Mouse (Mus musculus) ES-Bruce4 (cell line): ENCODE measurements at regions not wholly inside any gene's neighbourhood (a gene's known extent, or its start where the extent isn't known, plus 50 kb on each side); places are given as distances from the start of the nearest gene placed in this dataset.

Experiments
- H3K27ac ChIP-seq: 2 replicates; pipeline ENCODE4 v1.5.1; 2012; ENCODE audit warnings: low read length, inconsistent platforms; ENCODE audit not compliant: insufficient read depth
- H3K27me3 ChIP-seq: 2 replicates; pipeline ENCODE4 v1.6.1; 2012; ENCODE audit warnings: mild to moderate bottlenecking, low read length, inconsistent platforms; ENCODE audit not compliant: control insufficient read depth, poor library complexity, insufficient read depth, severe bottlenecking
- H3K36me3 ChIP-seq: 2 replicates; pipeline ENCODE4 v1.6.1; 2012; ENCODE audit warnings: inconsistent platforms, mild to moderate bottlenecking, low read length, moderate library complexity; ENCODE audit not compliant: control insufficient read depth, poor library complexity, insufficient read depth, severe bottlenecking
- H3K4me1 ChIP-seq: one replicate; pipeline ENCODE4 v1.8.1; 2011; ENCODE audit warnings: low read length; ENCODE audit not compliant: control insufficient read depth, insufficient read depth
- H3K4me3 ChIP-seq: 2 replicates; pipeline ENCODE4 v1.5.1; 2011; ENCODE audit warnings: low read depth, mild to moderate bottlenecking, low read length
- H3K9ac ChIP-seq: 2 replicates; pipeline ENCODE4 v1.6.1; 2012; ENCODE audit warnings: low read depth, mild to moderate bottlenecking, inconsistent platforms; ENCODE audit not compliant: poor library complexity, severe bottlenecking
- H3K9me3 ChIP-seq: replicated peaks from 2 replicates; pipeline ENCODE4 v1.6.1; 2012; ENCODE audit warnings: mild to moderate bottlenecking, low read length, inconsistent platforms; ENCODE audit not compliant: control insufficient read depth, poor library complexity, insufficient read depth, severe bottlenecking
- CTCF ChIP-seq: IDR thresholded peaks from one replicate; pipeline ENCODE4 v1.8.1; 2011; ENCODE audit warnings: low read depth, low read length
- EP300 ChIP-seq: IDR thresholded peaks from 2 replicates; pipeline ENCODE4 v1.6.1; 2011; ENCODE audit warnings: low read depth, low read length; ENCODE audit not compliant: insufficient read depth
- POLR2A ChIP-seq: IDR thresholded peaks from one replicate; pipeline ENCODE4 v1.8.1; 2011; ENCODE audit warnings: low read length; ENCODE audit not compliant: insufficient read depth

DNA sequence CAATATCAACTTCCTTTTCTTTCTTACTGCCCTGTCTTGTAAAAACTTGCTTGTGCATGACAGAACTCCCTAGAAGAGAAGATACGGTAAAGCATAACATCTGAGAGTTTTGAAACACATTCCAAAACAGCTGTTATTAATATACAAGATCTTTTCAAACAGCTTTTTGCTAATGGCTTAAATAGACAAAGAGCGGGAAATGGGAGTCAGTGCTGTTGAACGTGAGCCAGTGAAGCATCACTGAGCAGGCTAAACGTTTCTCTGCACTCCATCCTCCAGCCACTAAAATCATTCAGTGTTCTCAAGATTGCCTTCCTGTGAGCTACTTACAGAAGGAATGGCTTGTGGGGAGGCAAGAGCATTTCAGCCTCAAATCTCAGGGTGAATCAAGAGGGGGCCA lies 202.0 kb upstream of the Cd180 start:
- H3K9me3 ChIP-seq, result no peaks in the 10 kb centered on the region; the same call in 1 of the 2 replicates
- no peak overlapping the region for H3K9ac ChIP-seq
- no peaks in the 10 kb centered on the region for H3K27me3 ChIP-seq
- H3K4me1 ChIP-seq, result no peaks in the 10 kb centered on the region
- H3K36me3 ChIP-seq, result no peaks in the 10 kb centered on the region
- no peak for TF ChIP-seq POLR2A
- no peak for TF ChIP-seq CTCF
- TF ChIP-seq EP300, result no peak
- no peak overlapping the region for H3K27ac ChIP-seq
- no peak overlapping the region for H3K4me3 ChIP-seq

DNA sequence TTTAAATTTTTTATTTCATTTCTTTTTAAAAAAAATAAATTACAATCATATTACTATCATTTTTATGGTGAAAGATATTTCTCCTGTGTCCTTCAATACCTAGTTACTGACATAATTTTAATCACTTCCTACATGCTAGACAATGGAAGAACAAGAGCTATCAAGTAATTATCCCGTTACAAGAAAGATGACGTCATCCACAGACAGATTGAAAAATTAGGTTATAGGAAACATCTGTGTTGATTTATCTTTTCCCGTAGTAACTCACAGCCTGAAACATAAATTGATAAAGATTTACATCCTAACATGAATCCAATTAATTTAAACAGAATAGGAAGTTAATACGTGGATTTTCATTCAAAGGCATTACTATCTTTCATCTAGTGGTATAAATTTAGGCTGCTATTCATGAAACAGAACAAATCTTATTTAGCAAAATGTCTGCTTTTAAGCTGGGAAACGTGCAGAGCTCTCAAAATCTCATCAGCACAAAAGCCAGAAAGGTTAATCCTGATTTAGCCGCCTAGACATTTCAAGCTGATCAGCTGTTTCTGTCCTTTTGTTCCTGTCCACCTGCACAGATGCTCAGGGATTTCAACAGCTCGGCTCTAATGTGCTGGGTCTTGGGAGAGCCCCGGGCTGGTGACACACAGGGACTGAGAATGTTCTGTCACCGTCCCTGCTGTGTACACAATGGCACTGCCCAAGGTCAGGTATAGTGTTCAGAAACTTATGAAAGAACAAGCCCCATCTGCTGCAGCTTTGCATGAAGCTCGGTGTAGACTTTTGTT lies 189.0 kb upstream of the Cd180 start:
- Histone ChIP-seq H3K27me3 (no peaks in the 10 kb centered on the region), H3K9ac (no peak overlapping the region), H3K9me3 (no peaks in the 10 kb centered on the region), H3K36me3 (no peaks in the 10 kb centered on the region), H3K4me3 (no peak overlapping the region), H3K4me1 (no peaks in the 10 kb centered on the region), H3K27ac (no peak overlapping the region)
- TF ChIP-seq POLR2A, result no peak

DNA sequence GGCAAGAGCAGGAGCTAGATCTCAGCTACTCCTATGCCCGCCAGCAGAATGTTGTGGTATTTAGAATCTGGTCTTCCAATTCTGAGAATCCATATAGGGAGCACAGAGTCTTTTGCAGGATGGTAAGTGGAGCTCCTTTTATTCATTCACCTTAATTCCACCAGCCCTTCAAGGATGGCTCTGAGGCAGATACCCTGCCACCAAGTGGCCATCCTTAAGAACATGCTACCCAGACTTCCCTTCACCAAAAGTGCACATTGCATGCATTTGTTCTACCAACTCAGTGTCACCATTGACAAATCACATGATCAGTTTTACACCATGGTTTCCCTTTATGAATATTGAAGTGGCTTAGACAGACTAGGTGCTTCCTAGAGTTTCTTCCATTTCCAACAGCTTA lies 186.1 kb upstream of the Cd180 start:
- H3K9ac ChIP-seq, result no peak overlapping the region
- H3K4me3 ChIP-seq, result no peak overlapping the region
- TF ChIP-seq POLR2A (no peak), CTCF (no peak), EP300 (no peak)
- no peaks in the 10 kb centered on the region for H3K9me3 ChIP-seq
- H3K27me3 ChIP-seq, result no peaks in the 10 kb centered on the region
- no peaks in the 10 kb centered on the region for H3K4me1 ChIP-seq
- no peak overlapping the region for H3K27ac ChIP-seq
- H3K36me3 ChIP-seq, result no peaks in the 10 kb centered on the region

DNA sequence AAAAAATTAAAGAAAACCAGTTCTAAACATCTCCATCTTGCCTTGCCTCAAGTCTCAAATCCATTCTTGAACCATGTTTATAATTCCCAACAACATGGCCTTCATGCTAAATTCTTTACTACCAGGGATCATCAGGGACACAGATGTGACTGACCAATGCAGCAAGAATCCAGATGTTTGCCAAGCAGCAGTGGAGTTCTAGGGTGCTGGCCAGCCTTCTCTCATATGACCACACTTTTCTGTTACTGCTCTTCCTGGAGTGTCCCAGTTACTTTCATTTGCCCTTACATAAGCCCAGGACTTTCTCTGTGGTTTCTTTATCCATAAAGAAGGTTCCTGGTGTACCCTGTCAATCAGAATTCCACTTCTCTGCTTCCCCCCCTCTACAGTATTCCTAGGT lies 185.4 kb upstream of the Cd180 start:
- Histone ChIP-seq H3K27ac (no peak overlapping the region), H3K4me3 (no peak overlapping the region), H3K9ac (no peak overlapping the region), H3K27me3 (no peaks in the 10 kb centered on the region), H3K36me3 (no peaks in the 10 kb centered on the region), H3K9me3 (no peaks in the 10 kb centered on the region), H3K4me1 (no peaks in the 10 kb centered on the region)
- TF ChIP-seq POLR2A (no peak), EP300 (no peak), CTCF (no peak)

DNA sequence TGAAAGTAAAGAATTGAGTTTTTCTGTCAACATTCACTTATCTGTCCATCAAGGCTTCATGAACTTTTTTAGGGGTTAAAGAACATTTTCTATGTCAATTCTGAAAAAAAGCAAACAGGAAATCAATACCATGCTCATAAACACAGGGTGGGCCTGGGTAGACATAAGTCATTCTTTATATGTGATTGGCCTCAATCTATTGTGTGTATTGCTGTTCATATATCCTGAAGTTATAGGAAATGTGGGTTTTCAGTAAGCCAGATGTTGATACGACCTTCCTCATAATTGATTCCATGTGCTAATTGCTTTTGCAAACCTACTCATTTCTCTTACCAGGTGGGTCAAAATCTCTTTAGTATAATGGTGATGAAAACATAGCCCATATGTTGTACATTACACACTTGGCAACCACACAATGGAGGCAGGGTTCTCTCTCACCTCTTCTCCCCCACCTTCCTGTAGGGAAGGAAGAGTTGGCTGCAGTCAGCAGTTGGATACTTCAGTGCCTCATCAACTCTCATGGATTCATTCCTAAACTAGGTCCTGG lies 182.6 kb upstream of the Cd180 start:
- Histone ChIP-seq H3K4me3 (no peak overlapping the region), H3K9me3 (no peaks in the 10 kb centered on the region), H3K27ac (no peak overlapping the region), H3K36me3 (no peaks in the 10 kb centered on the region), H3K9ac (no peak overlapping the region), H3K27me3 (no peaks in the 10 kb centered on the region), H3K4me1 (no peaks in the 10 kb centered on the region)
- TF ChIP-seq POLR2A, result no peak
- TF ChIP-seq EP300, result no peak
- no peak for TF ChIP-seq CTCF

DNA sequence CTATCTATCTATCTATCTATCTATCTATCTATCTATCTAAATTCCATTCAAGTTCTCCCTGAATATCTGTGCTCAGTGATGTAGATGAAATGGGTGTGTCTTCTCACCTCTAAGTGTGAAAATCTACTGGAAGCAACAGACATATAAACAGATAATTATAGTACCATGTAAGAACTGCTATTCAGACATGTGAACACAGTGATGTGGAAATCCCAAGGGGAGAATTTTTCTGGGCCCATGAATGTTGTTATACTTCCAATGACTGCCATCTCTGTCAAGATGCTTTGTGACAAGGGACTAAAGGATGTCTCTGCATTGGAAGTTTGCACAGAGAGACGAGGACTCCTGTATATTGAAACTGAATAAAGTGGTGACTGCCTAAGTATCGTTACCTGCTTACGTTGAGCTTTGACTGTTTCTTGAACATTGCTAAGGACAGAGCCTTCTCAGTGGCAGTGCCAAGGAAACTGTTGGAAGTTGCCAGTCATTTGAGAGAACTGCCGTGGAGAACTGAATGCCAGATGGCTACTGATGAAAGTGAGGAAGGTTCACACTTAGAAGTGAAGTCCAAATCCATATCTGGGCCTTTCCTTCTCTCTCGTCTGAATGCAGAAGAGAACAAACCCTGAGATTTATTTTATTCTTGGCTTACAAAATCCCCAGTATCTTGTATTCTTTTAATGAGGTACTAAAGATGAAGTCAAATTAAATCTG lies 175.0 kb upstream of the Cd180 start:
- Histone ChIP-seq H3K4me3 (no peak overlapping the region), H3K27ac (no peak overlapping the region), H3K4me1 (no peaks in the 10 kb centered on the region), H3K36me3 (no peaks in the 10 kb centered on the region), H3K9ac (no peak overlapping the region), H3K9me3 (no peaks in the 10 kb centered on the region), H3K27me3 (no peaks in the 10 kb centered on the region)
- TF ChIP-seq EP300 (no peak), CTCF (no peak), POLR2A (no peak)
